Mouse (Mus musculus): ENCODE results near the gene Ern1.

Ern1 gene

GRCm38 (mm10) chr11:106389611-106390010, 98.0 kb downstream of the Ern1 start:
- no peak for DNase-seq (ENCODE audit: low spot score)

GRCm38 (mm10) chr11:106387791-106388216, 99.8 kb downstream of the Ern1 start, which contains the start of gene Icam2:
Icam2 (minus strand) TSS chr11:106388075.
- no peak for DNase-seq (ENCODE audit: low spot score)

- no peak for DNase-seq (ENCODE audit: low spot score)
Observed at GRCm38 (mm10) chr11:106387020-106387419, 100.6 kb downstream of the Ern1 start.

GRCm38 (mm10) chr11:106386409-106386808, 101.2 kb downstream of the Ern1 start:
- DNase-seq (ENCODE audit: low spot score): no peak

- DNase-seq (ENCODE audit: low spot score): no peak
Observed at GRCm38 (mm10) chr11:106383051-106383790, 104.4 kb downstream of the Ern1 start.

GRCm38 (mm10) chr11:106382424-106382823, 105.2 kb downstream of the Ern1 start:
- no peak for DNase-seq (ENCODE audit: low spot score)

- DNase-seq (ENCODE audit: low spot score): no peak
Observed at GRCm38 (mm10) chr11:106381883-106382282, 105.8 kb downstream of the Ern1 start.

- no peak for DNase-seq (ENCODE audit: low spot score)
Observed at GRCm38 (mm10) chr11:106381011-106381410, 106.6 kb downstream of the Ern1 start.

GRCm38 (mm10) chr11:106374979-106375378, 112.7 kb downstream of the Ern1 start:
- no peak for DNase-seq (ENCODE audit: low spot score)

GRCm38 (mm10) chr11:106374559-106374958, 113.1 kb downstream of the Ern1 start:
- DNase-seq (ENCODE audit: low spot score): no peak

GRCm38 (mm10) chr11:106373998-106374397, 113.7 kb downstream of the Ern1 start:
- no peak for DNase-seq (ENCODE audit: low spot score)

- peak; percentile 71 for DNase-seq (ENCODE audit: low spot score)
Observed at GRCm38 (mm10) chr11:106366316-106366715, 121.3 kb downstream of the Ern1 start.

- no peak for DNase-seq (ENCODE audit: low spot score)
Observed at GRCm38 (mm10) chr11:106365366-106365765, 122.3 kb downstream of the Ern1 start, which contains the start of gene Prr29. Prr29 (plus strand) TSS chr11:106365472.

- DNase-seq (ENCODE audit: low spot score): no peak
Observed at GRCm38 (mm10) chr11:106364712-106365111, 122.9 kb downstream of the Ern1 start.

- DNase-seq (ENCODE audit: low spot score): no peak
Observed at GRCm38 (mm10) chr11:106359350-106359749, 128.3 kb downstream of the Ern1 start.

- no peak for DNase-seq (ENCODE audit: low spot score)
Observed at GRCm38 (mm10) chr11:106355382-106356128, 132.1 kb downstream of the Ern1 start.

- DNase-seq (ENCODE audit: low spot score): no peak
Observed at GRCm38 (mm10) chr11:106354181-106354580, 133.5 kb downstream of the Ern1 start.

- no peak for DNase-seq (ENCODE audit: low spot score)
Observed at GRCm38 (mm10) chr11:106353188-106353587, 134.5 kb downstream of the Ern1 start, which contains the start of gene Scn4a. Scn4a (minus strand) TSS chr11:106353288.

- DNase-seq (ENCODE audit: low spot score): no peak
Observed at GRCm38 (mm10) chr11:106351941-106352340, 135.7 kb downstream of the Ern1 start.

GRCm38 (mm10) chr11:106351253-106351652, 136.4 kb downstream of the Ern1 start:
- no peak for DNase-seq (ENCODE audit: low spot score)

GRCm38 (mm10) chr11:106350853-106351252, 136.8 kb downstream of the Ern1 start:
- no peak for DNase-seq (ENCODE audit: low spot score)

GRCm38 (mm10) chr11:106349772-106350171, 137.9 kb downstream of the Ern1 start:
- DNase-seq (ENCODE audit: low spot score): no peak

GRCm38 (mm10) chr11:106344910-106345309, 142.7 kb downstream of the Ern1 start:
- DNase-seq (ENCODE audit: low spot score): no peak
